Mouse (Mus musculus) yolk sac, embryonic 10.5 days (tissue): ENCODE measurements around the gene Tlr11.

Experiments used
- DNase-seq: peaks from one replicate; pipeline ENCODE4 v3.0.0-alpha.2; 2017; ENCODE audit warnings: low spot score

Tlr11 gene

DNA sequence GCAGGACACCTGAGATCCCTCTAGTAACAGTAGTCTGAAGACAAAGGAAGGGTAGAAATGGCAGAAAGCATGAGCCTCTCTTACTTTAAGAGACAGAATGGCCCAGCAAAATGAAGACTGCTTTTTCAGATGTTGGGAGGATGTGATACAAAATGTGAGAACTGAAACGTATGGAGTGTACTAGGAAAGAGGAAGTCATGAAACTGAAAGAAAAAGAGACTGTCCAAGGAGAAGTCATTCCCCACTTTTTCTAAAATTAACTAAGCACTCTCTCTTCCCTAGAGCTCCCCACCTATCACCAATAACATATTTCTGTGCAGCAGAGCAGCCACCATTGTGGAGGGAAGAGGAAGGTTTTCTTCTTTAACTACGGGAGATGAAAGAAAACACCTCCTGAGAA is at the start of gene Tlr11:
TSS of gene Tlr11 (plus strand) at position 322 of the 400 bp plus-strand sequence.
- no peak for DNase-seq

DNA sequence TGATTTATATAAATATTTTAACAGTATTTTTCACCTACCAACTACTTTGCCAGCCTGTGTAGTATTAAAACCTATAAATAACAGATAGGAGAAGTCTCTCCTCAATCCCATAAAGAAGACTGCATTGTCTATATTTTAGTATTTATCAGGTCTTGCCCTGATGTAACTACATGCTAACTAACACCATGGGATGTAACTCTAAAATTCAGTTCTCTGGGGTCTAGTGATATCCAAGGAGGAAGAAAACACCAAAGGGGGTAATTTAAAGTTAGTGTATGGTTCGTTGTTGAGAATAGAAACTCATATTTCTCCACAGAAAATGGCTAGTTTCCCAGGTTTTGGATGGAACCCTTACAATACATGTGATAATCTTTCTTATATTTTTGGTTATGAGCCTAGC is 31.1 kb upstream of the Tlr11 start, which contains the start of gene Olfr734:
TSS of gene Olfr734 (minus strand) at position 101 of the 400 bp plus-strand sequence.
- DNase-seq: no peak

DNA sequence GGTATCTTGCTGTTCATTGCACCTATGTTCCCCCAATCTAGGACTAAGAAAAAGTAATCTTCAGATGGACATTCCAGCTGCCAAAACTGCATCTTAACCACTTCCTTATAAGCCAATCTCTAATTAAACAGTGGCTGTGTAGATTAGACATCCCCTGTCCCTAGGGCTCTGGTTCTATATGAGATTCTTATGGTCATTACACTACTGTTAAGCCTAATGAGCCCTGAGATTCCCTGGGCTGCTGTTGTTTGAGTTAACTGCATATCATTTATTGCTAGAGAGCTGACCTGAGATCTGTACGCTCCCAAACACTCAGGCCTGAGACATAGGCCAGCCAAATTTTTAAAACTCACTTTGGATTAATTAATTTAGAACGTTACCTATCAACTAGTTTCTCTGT is 8.9 kb upstream of the Tlr11 start, which contains the start of gene Olfr735:
TSS of gene Olfr735 (minus strand) at position 77 of the 400 bp plus-strand sequence.
- no peak for DNase-seq

DNA sequence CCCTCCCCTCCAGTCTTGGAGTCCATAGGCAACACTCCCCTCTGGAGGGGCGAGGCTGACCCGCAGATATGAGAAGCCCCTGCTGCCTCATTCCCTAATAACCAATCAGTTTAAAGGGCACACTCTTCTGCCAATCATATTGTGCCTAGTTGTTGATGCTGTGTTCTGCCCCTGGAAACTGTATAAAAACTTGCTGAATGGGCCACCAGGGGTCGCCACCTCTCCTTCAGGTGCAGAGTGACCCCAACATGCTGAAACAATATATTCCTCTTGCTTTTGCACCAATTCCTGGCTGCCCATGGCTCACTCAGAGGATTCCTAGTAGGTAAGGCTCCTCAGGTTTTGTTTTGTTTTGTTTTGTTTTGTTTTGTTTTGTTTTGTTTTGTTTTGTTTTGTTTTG is 5.3 kb upstream of the Tlr11 start:
- DNase-seq: no peak

DNA sequence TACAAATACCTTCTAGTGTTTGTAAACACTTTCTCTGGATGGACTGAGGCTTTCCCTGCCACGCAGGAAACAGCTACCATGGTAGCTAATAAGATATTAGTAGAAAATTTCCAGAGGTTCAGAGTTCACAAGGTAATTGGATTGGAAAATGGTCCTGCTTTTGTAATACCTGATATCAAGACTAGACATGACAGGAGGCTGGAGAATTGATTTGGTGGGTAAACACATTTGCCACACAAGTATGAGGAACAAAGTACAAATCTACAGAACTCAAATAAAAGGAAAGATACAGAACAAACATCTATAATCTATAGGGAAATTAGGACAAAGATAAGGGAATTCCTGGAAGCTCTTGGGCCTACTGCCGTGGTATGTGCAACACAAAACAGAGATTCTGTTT is 989 bp upstream of the Tlr11 start:
- DNase-seq: no peak

DNA sequence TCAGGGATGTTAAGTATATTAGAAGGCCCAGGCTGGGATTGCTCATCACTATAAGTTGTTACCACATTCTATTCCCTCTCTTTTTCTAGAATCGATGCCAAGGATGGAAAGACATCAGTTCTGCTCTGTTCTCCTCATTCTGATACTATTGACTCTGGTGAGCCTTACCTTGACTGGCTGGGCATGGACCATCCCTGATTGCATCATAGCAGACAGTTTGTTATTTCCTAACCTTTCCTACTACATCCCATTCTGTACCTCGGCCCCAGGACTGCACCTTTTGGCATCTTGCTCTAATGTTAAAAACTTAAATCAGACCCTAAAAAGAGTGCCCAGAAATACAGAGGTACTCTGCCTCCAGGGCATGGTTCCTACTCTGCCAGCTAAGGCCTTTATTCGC is 2.8 kb downstream of the Tlr11 start:
- DNase-seq: no peak

DNA sequence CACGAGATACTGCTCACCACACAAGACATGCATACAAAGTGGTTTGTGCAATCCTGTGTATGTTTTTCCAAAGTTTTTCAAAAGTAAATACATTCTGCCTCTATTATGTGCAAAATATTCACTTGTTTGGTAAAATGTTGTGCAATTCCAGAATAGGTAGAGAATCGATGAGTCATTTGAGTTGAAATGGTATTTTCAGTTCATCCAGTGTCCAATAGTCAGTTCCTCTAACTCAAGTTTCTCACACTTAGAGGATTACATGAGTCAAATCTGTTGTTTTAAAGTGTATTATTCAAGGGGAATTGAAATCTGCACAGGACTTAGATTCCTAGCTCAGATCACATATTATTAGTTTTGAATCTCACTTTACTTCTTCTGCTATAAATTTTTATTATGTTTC is 5.8 kb downstream of the Tlr11 start:
- no peak for DNase-seq

DNA sequence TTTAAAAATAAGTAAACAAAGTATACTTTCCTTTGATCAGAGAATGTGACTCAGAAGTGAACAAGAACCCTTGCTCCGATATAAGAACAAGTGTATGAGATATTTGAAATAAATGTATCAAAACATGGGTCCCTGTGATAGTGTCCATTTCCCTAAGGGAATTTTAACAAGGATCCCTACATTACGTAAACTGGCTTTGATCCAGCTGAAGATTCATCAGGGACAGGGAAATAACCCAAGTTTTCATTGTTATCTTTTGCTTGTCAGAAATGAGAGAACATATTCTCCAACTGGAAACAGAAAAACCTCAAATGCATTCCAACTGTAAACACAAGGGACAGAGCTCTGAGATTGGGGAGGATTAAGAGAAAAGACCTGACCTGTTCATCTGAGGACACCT is 23.1 kb downstream of the Tlr11 start, which contains the start of gene Olfr736:
TSS of gene Olfr736 (plus strand) at position 301 of the 400 bp plus-strand sequence.
- no peak for DNase-seq

DNA sequence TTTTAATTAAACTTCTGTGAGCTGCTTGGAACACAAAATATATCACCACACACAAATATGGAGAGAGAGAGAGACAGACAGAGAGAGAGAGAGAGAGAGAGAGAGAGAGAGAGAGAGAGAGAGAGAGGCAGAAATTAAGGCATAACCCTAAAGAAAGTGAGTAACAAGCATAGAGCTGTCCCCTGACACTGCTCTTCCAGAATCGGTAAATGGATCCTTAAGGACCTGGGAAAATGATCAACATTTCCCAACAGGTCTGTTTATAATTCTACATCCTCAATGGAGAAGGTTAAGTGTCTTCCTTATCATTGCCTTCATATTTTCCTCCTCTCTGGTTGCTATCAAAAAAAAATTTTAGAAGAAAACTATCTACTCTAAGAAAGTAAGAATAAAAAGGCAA is 49.6 kb downstream of the Tlr11 start, which contains the start of gene Olfr738:
TSS of gene Olfr738 (plus strand) at position 301 of the 400 bp plus-strand sequence.
- DNase-seq: no peak
